Mouse (Mus musculus): ENCODE results near the gene Vwa7.

DNA sequence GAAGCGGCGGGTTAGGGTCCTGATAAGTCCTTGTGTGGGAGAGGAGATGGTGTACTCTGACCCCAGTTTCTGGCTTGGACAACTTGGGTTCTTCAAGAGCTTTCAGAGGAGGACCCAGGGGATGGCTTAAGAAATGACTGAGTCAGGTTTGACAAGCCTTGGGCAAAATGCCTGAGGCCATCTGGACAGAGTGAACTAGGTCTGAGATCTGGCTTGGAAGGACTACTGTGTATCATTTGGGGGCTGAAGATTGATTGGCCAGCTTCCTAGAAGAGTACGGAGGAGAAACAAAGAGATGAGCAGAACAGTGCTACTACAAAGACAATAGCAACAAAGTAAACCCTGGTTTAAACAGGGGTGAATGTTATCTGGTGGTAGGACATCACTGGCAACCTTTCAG, 47.1 kb downstream of the Vwa7 start:
- TF ChIP-seq CTCF (IDR thresholded peaks at IDR 0.05; ENCODE audit: low read depth), result no peak
- TF ChIP-seq EP300 (optimal IDR thresholded peaks at IDR 0.05), result no peak
